Mouse (Mus musculus) liver, embryonic 15.5 days (tissue): ENCODE measurements around the gene Olfr766-ps1. TPM values are rescaled to one million over a fixed set of nuclear protein-coding genes. Genes with fewer than 3 reads are reported as not detected.
"Not testable (repeated sequence)": the region's sequence is repeated elsewhere in the genome, so short reads cannot be mapped to it uniquely, and the experiment has no call there.

Experiments
- ATAC-seq: fragments of 200-750 bp; cut with Nextera tagmentation; 2 replicates; pipeline ENCODE4 v1.8.0; 2017; ENCODE audit warnings: moderate number of reproducible peaks, mild to moderate bottlenecking, moderate library complexity; ENCODE audit not compliant: insufficient read depth
- H3K27ac ChIP-seq: fragments of 300-500 bp; sonication (generic); replicated peaks from 2 replicates; pipeline ENCODE4 v1.5.1; 2015; ENCODE audit warnings: mild to moderate bottlenecking, inconsistent platforms
- H3K27me3 ChIP-seq: fragments of 300-500 bp; sonication (generic); 2 replicates; pipeline ENCODE4 v1.6.1; 2015; ENCODE audit warnings: mild to moderate bottlenecking, inconsistent platforms
- H3K36me3 ChIP-seq: fragments of 300-500 bp; sonication (generic); replicated peaks from 2 replicates; pipeline ENCODE4 v1.6.1; 2015; ENCODE audit warnings: moderate library complexity, mild to moderate bottlenecking, inconsistent platforms
- H3K4me1 ChIP-seq: fragments of 300-500 bp; sonication (generic); replicated peaks from 2 replicates; pipeline ENCODE4 v1.6.1; 2015; ENCODE audit warnings: inconsistent platforms
- H3K4me2 ChIP-seq: fragments of 300-500 bp; sonication (generic); 2 replicates; pipeline ENCODE4 v1.6.1; 2015; ENCODE audit warnings: moderate library complexity, mild to moderate bottlenecking, inconsistent platforms
- H3K4me3 ChIP-seq: fragments of 300-500 bp; sonication (generic); replicated peaks from 2 replicates; pipeline ENCODE4 v1.5.1; 2015; ENCODE audit warnings: mild to moderate bottlenecking, inconsistent platforms
- H3K9ac ChIP-seq: fragments of 300-500 bp; sonication (generic); 2 replicates; pipeline ENCODE4 v1.6.1; 2015; ENCODE audit warnings: moderate library complexity, mild to moderate bottlenecking, inconsistent platforms
- H3K9me3 ChIP-seq: fragments of 300-500 bp; sonication (generic); replicated peaks from 2 replicates; pipeline ENCODE4 v1.6.1; 2016; ENCODE audit warnings: inconsistent platforms
- WGBS: fragments of 180-500 bp; shearing (Covaris S2); methylation state at CpG from one replicate; pipeline ENCODE4 v1.1.7; 2015; ENCODE audit warnings: mixed read lengths; ENCODE audit not compliant: insufficient replicate concordance; 5-methylcytosine and 5-hydroxymethylcytosine counted together
- polyA plus RNA-seq: library from polyadenylated mRNA; unstranded; fragments of >200 nt; fragmentation: Nextera tagmentation; extraction: Ambion mirVana; gene quantifications from 2 replicates; pipeline ENCODE4 v1.2.1, GENCODE M21; 2015

Gene Olfr766-ps1
- polyA plus RNA-seq = not detected in 2 replicates

- H3K27ac ChIP-seq = no peak within 1 kb of the TSS
- H3K4me1 ChIP-seq = no peaks in the 10 kb centered on the region
- no peak within 1 kb of the TSS for H3K9ac ChIP-seq
- H3K4me3 ChIP-seq = no peak within 1 kb of the TSS
- H3K9me3 ChIP-seq = no peaks in the 10 kb centered on the region
- no peak within 1 kb of the TSS for H3K4me2 ChIP-seq
- ATAC-seq = no peak
- WGBS = 56% methylated on average over 2 of the region's 2 CpGs
- no peaks in the 10 kb centered on the region for H3K36me3 ChIP-seq
- H3K27me3 ChIP-seq = no peaks in the 10 kb centered on the region
Observed at GRCm38 (mm10) chr10:129068877-129069276, at the start of gene Olfr766-ps1. Gene Olfr766-ps1 (minus strand): TSS chr10:129068977.

GRCm38 (mm10) chr10:129117761-129118160, 49.0 kb upstream of the Olfr766-ps1 start, which contains the start of gene Olfr769:
Gene Olfr769 (minus strand): TSS chr10:129117861.
- ATAC-seq = no peak
- H3K9me3 ChIP-seq = 0 out of 2 replicates have a peak, but pooled peaks cover 4% of the 10 kb centered on the region
- no peak within 1 kb of the TSS for H3K4me2 ChIP-seq
- H3K9ac ChIP-seq = no peak within 1 kb of the TSS
- H3K27ac ChIP-seq = no peak within 1 kb of the TSS
- H3K36me3 ChIP-seq = no peaks in the 10 kb centered on the region
- WGBS = 61% methylated on average over 2 of the region's 2 CpGs
- H3K4me3 ChIP-seq = no peak within 1 kb of the TSS
- no peaks in the 10 kb centered on the region for H3K27me3 ChIP-seq
- no peaks in the 10 kb centered on the region for H3K4me1 ChIP-seq

- H3K36me3 ChIP-seq = no peaks in the 10 kb centered on the region
- H3K9ac ChIP-seq = no peak overlapping the region
- H3K9me3 ChIP-seq = peaks cover 7% of the 10 kb centered on the region; the same call in 1 of the 2 replicates
- H3K4me3 ChIP-seq = no peak overlapping the region
- no peak overlapping the region for H3K27ac ChIP-seq
- 79% methylated on average over 3 of the region's 3 CpGs for whole genome bisulfite sequencing
- no peak overlapping the region for H3K4me2 ChIP-seq
- H3K4me1 ChIP-seq = no peaks in the 10 kb centered on the region
- no peak for ATAC-seq
- no peaks in the 10 kb centered on the region for H3K27me3 ChIP-seq
Observed at GRCm38 (mm10) chr10:129115146-129115545, 46.4 kb upstream of the Olfr766-ps1 start.

GRCm38 (mm10) chr10:129101231-129101630, 32.5 kb upstream of the Olfr766-ps1 start:
- H3K4me3 ChIP-seq = no peak overlapping the region
- no peaks in the 10 kb centered on the region for H3K4me1 ChIP-seq
- no peak overlapping the region for H3K9ac ChIP-seq
- no peaks in the 10 kb centered on the region for H3K27me3 ChIP-seq
- H3K36me3 ChIP-seq = no peaks in the 10 kb centered on the region
- H3K27ac ChIP-seq = no peak overlapping the region
- 38% methylated on average over 3 of the region's 3 CpGs for WGBS
- H3K4me2 ChIP-seq = no peak overlapping the region
- no peaks in the 10 kb centered on the region for H3K9me3 ChIP-seq
- ATAC-seq = no peak

- Histone ChIP-seq H3K4me1 (no peaks in the 10 kb centered on the region), H3K4me2 (no peak within 1 kb of the TSS), H3K9me3 (no peaks in the 10 kb centered on the region), H3K27me3 (no peaks in the 10 kb centered on the region), H3K36me3 (no peaks in the 10 kb centered on the region), H3K4me3 (no peak within 1 kb of the TSS), H3K9ac (no peak within 1 kb of the TSS), H3K27ac (no peak within 1 kb of the TSS)
- WGBS = 44% methylated on average over 1 of the region's 1 CpGs
- ATAC-seq = no peak
Observed at GRCm38 (mm10) chr10:129099275-129099674, 30.5 kb upstream of the Olfr766-ps1 start, which contains the start of gene Olfr768. Gene Olfr768 (minus strand): TSS chr10:129099375.

GRCm38 (mm10) chr10:129082810-129083209, 14.0 kb upstream of the Olfr766-ps1 start, which contains the start of gene Olfr767:
Gene Olfr767 (minus strand): TSS chr10:129082910.
- not testable (repeated sequence) for H3K4me2 ChIP-seq, H3K9me3 ChIP-seq, H3K27ac ChIP-seq, H3K9ac ChIP-seq, H3K27me3 ChIP-seq, ATAC-seq, H3K4me3 ChIP-seq, H3K4me1 ChIP-seq, H3K36me3 ChIP-seq

- H3K4me1 ChIP-seq, ATAC-seq, H3K4me3 ChIP-seq, H3K27me3 ChIP-seq, H3K9ac ChIP-seq, H3K36me3 ChIP-seq, H3K9me3 ChIP-seq, H3K4me2 ChIP-seq, H3K27ac ChIP-seq: not testable (repeated sequence)
Observed at GRCm38 (mm10) chr10:129049898-129050297, 18.9 kb downstream of the Olfr766-ps1 start, which contains the start of gene Olfr765. Gene Olfr765 (minus strand): TSS chr10:129049998.

GRCm38 (mm10) chr10:129039796-129040195, 29.0 kb downstream of the Olfr766-ps1 start, which contains the start of gene Olfr764-ps1:
Gene Olfr764-ps1 (minus strand): TSS chr10:129039896.
- ATAC-seq = no peak
- Histone ChIP-seq H3K4me1 (no peaks in the 10 kb centered on the region), H3K4me3 (no peak within 1 kb of the TSS), H3K27ac (no peak within 1 kb of the TSS), H3K9me3 (no peaks in the 10 kb centered on the region), H3K4me2 (no peak within 1 kb of the TSS), H3K36me3 (no peaks in the 10 kb centered on the region), H3K9ac (no peak within 1 kb of the TSS), H3K27me3 (no peaks in the 10 kb centered on the region)
- 41% methylated on average over 3 of the region's 3 CpGs for WGBS

- Histone ChIP-seq H3K9ac (no peak overlapping the region), H3K4me1 (no peaks in the 10 kb centered on the region), H3K27ac (no peak overlapping the region), H3K4me3 (no peak overlapping the region), H3K9me3 (no peaks in the 10 kb centered on the region), H3K4me2 (no peak overlapping the region), H3K36me3 (no peaks in the 10 kb centered on the region), H3K27me3 (no peaks in the 10 kb centered on the region)
- ATAC-seq = no peak
- WGBS = 48% methylated on average over 2 of the region's 2 CpGs
Observed at GRCm38 (mm10) chr10:129028343-129028742, 40.4 kb downstream of the Olfr766-ps1 start.

GRCm38 (mm10) chr10:129026018-129026662, 42.6 kb downstream of the Olfr766-ps1 start:
- no peak overlapping the region for H3K9ac ChIP-seq
- no peak overlapping the region for H3K4me3 ChIP-seq
- no peaks in the 10 kb centered on the region for H3K27me3 ChIP-seq
- H3K4me2 ChIP-seq = no peak overlapping the region
- H3K4me1 ChIP-seq = no peaks in the 10 kb centered on the region
- WGBS = 55% methylated on average over 3 of the region's 3 CpGs
- no peak overlapping the region for H3K27ac ChIP-seq
- no peaks in the 10 kb centered on the region for H3K9me3 ChIP-seq
- no peaks in the 10 kb centered on the region for H3K36me3 ChIP-seq
- ATAC-seq = no peak

- ATAC-seq = no peak
- H3K9ac ChIP-seq = no peak overlapping the region
- H3K4me1 ChIP-seq = no peaks in the 10 kb centered on the region
- no peak overlapping the region for H3K4me2 ChIP-seq
- H3K9me3 ChIP-seq = no peaks in the 10 kb centered on the region
- H3K27ac ChIP-seq = no peak overlapping the region
- H3K4me3 ChIP-seq = no peak overlapping the region
- H3K36me3 ChIP-seq = no peaks in the 10 kb centered on the region
- H3K27me3 ChIP-seq = no peaks in the 10 kb centered on the region
Observed at GRCm38 (mm10) chr10:129023319-129023718, 45.5 kb downstream of the Olfr766-ps1 start.

- Histone ChIP-seq H3K9ac (no peak overlapping the region), H3K36me3 (no peaks in the 10 kb centered on the region), H3K4me3 (no peak overlapping the region), H3K27ac (no peak overlapping the region), H3K9me3 (no peaks in the 10 kb centered on the region), H3K4me2 (no peak overlapping the region), H3K4me1 (no peaks in the 10 kb centered on the region), H3K27me3 (no peaks in the 10 kb centered on the region)
- ATAC-seq = no peak
Observed at GRCm38 (mm10) chr10:129014477-129014876, 54.3 kb downstream of the Olfr766-ps1 start.
